Mouse (Mus musculus) C2C12 (cell line): ENCODE results near the gene Sema3a. TPM values are rescaled to one million over a fixed set of nuclear protein-coding genes. Genes with fewer than 3 reads are reported as not detected.
"Not testable (repeated sequence)": the region's sequence is repeated elsewhere in the genome, so short reads cannot be mapped to it uniquely, and the experiment has no call there.

Experiments used
- H3K27me3 ChIP-seq: one replicate; pipeline ENCODE4 v1.6.1; 2011; ENCODE audit not compliant: control insufficient read depth, insufficient read depth, insufficient read length
- H3K36me3 ChIP-seq: one replicate; pipeline ENCODE4 v1.6.1; 2011; ENCODE audit not compliant: control insufficient read depth, insufficient read depth
- H3K4me3 ChIP-seq: one replicate; pipeline ENCODE4 v1.5.1; 2011; ENCODE audit warnings: mild to moderate bottlenecking, control low read depth; ENCODE audit not compliant: poor library complexity, insufficient read depth, severe bottlenecking
- H3K79me2 ChIP-seq: one replicate; pipeline ENCODE4 v1.6.1; 2011; ENCODE audit not compliant: control insufficient read depth, insufficient read depth
- H3K79me3 ChIP-seq: one replicate; pipeline ENCODE4 v1.6.1; 2011; ENCODE audit warnings: low read depth, control low read depth
- H3ac ChIP-seq: one replicate; pipeline ENCODE3; 2011; ENCODE audit warnings: low read depth; ENCODE audit not compliant: control insufficient read depth, insufficient read length
- CEBPB ChIP-seq: IDR thresholded peaks from one replicate; pipeline ENCODE4 v1.6.1; 2011; ENCODE audit warnings: low read depth, mild to moderate bottlenecking, control low read depth, moderate library complexity
- CTCF ChIP-seq: IDR thresholded peaks from one replicate; pipeline ENCODE4 v1.5.1; 2011; ENCODE audit not compliant: control insufficient read depth, insufficient read depth, insufficient read length
- FOSL1 ChIP-seq: IDR thresholded peaks from one replicate; pipeline ENCODE4 v1.8.0; 2011; ENCODE audit warnings: mild to moderate bottlenecking, low read length; ENCODE audit not compliant: poor library complexity, insufficient read depth, severe bottlenecking
- MAX ChIP-seq: IDR thresholded peaks from one replicate; pipeline ENCODE4 v1.6.1; 2011; ENCODE audit warnings: mild to moderate bottlenecking, control low read depth
- MYOD1 ChIP-seq: IDR thresholded peaks from one replicate; pipeline ENCODE4 v1.6.1; 2011; ENCODE audit warnings: low read depth; ENCODE audit not compliant: control insufficient read depth, insufficient read length
- MYOG ChIP-seq: IDR thresholded peaks from one replicate; pipeline ENCODE4 v1.6.1; 2011; ENCODE audit not compliant: control insufficient read depth, insufficient read length; ENCODE audit errors: extremely low read depth
- USF1 ChIP-seq: IDR thresholded peaks from one replicate; pipeline ENCODE4 v1.6.1; 2011; ENCODE audit warnings: low read depth, mild to moderate bottlenecking, control low read depth, moderate library complexity
- polyA plus RNA-seq: library from polyadenylated mRNA; unstranded; fragments of >200 nt; fragmentation: generic; extraction: Trizol; gene quantifications from one replicate; pipeline ENCODE4 v1.2.1, GENCODE M21; 2012; ENCODE audit warnings: missing spikeins

Gene Sema3a
- polyA plus RNA-seq, 1 experiment: 11.1 TPM

GRCm38 (mm10) chr5:13470057-13470905 lies 345.1 kb downstream of the Sema3a start:
- TF ChIP-seq MYOD1 (no peak), MAX (no peak), CEBPB (no peak), MYOG (no peak), CTCF (no peak), USF1 (no peak), FOSL1 (no peak)
- Histone ChIP-seq H3K79me3 (no peaks in the 10 kb centered on the region), H3K4me3 (no peak overlapping the region), H3ac (no peak overlapping the region), H3K36me3 (peaks cover 12% of the 10 kb centered on the region), H3K79me2 (no peaks in the 10 kb centered on the region), H3K27me3 (no peaks in the 10 kb centered on the region)

- Histone ChIP-seq H3K4me3 (no peak overlapping the region), H3K79me3 (peaks cover 2% of the 10 kb centered on the region), H3ac (no peak overlapping the region)
These were observed 352.4 kb downstream of the Sema3a start for GRCm38 (mm10) chr5:13477653-13478052.

GRCm38 (mm10) chr5:13488671-13489070 lies 363.5 kb downstream of the Sema3a start:
- H3K36me3 ChIP-seq: no peaks in the 10 kb centered on the region
- H3K27me3 ChIP-seq: no peaks in the 10 kb centered on the region
- H3ac ChIP-seq: no peak overlapping the region
- H3K79me3 ChIP-seq: no peaks in the 10 kb centered on the region
- TF ChIP-seq CEBPB: no peak
- no peak for TF ChIP-seq FOSL1
- no peak for TF ChIP-seq USF1
- TF ChIP-seq CTCF: no peak
- no peak for TF ChIP-seq MYOG
- no peak for TF ChIP-seq MAX
- TF ChIP-seq MYOD1: no peak
- no peak overlapping the region for H3K4me3 ChIP-seq
- H3K79me2 ChIP-seq: no peaks in the 10 kb centered on the region

More at GRCm38 (mm10) chr5:13477653-13478052, 352.4 kb downstream of the Sema3a start:
- no peaks in the 10 kb centered on the region for H3K27me3 ChIP-seq
- no peak for TF ChIP-seq CTCF
- TF ChIP-seq USF1: peak; percentile 89
- TF ChIP-seq MYOG: no peak
- TF ChIP-seq CEBPB: no peak
- TF ChIP-seq FOSL1: peak; percentile 84
- TF ChIP-seq MAX: no peak
- peak; percentile 35 for TF ChIP-seq MYOD1
- no peaks in the 10 kb centered on the region for H3K79me2 ChIP-seq
- H3K36me3 ChIP-seq: peaks cover 11% of the 10 kb centered on the region

GRCm38 (mm10) chr5:13495967-13496366 lies 370.8 kb downstream of the Sema3a start:
- H3K79me2 ChIP-seq, H3ac ChIP-seq, H3K36me3 ChIP-seq, H3K79me3 ChIP-seq, H3K27me3 ChIP-seq, H3K4me3 ChIP-seq: not testable (repeated sequence)

- H3K79me3 ChIP-seq: no peaks in the 10 kb centered on the region
- H3K79me2 ChIP-seq: no peaks in the 10 kb centered on the region
- H3K4me3 ChIP-seq: no peak overlapping the region
- TF ChIP-seq MAX (no peak), FOSL1 (no peak), CTCF (no peak), USF1 (no peak), CEBPB (no peak), MYOD1 (no peak), MYOG (no peak)
- H3K36me3 ChIP-seq: no peaks in the 10 kb centered on the region
- no peak overlapping the region for H3ac ChIP-seq
- no peaks in the 10 kb centered on the region for H3K27me3 ChIP-seq
These were observed 374.6 kb downstream of the Sema3a start for GRCm38 (mm10) chr5:13499835-13500234.

- H3K79me3 ChIP-seq: no peaks in the 10 kb centered on the region
- TF ChIP-seq MYOD1 (no peak), CTCF (no peak), FOSL1 (no peak), MAX (no peak), MYOG (no peak), CEBPB (no peak)
- no peak overlapping the region for H3K4me3 ChIP-seq
- no peaks in the 10 kb centered on the region for H3K27me3 ChIP-seq
- no peaks in the 10 kb centered on the region for H3K36me3 ChIP-seq
- no peaks in the 10 kb centered on the region for H3K79me2 ChIP-seq
- no peak overlapping the region for H3ac ChIP-seq
These were observed 380.8 kb downstream of the Sema3a start for GRCm38 (mm10) chr5:13505839-13506499.
